Mouse (Mus musculus): ENCODE results near the gene Tpi1.

DNA sequence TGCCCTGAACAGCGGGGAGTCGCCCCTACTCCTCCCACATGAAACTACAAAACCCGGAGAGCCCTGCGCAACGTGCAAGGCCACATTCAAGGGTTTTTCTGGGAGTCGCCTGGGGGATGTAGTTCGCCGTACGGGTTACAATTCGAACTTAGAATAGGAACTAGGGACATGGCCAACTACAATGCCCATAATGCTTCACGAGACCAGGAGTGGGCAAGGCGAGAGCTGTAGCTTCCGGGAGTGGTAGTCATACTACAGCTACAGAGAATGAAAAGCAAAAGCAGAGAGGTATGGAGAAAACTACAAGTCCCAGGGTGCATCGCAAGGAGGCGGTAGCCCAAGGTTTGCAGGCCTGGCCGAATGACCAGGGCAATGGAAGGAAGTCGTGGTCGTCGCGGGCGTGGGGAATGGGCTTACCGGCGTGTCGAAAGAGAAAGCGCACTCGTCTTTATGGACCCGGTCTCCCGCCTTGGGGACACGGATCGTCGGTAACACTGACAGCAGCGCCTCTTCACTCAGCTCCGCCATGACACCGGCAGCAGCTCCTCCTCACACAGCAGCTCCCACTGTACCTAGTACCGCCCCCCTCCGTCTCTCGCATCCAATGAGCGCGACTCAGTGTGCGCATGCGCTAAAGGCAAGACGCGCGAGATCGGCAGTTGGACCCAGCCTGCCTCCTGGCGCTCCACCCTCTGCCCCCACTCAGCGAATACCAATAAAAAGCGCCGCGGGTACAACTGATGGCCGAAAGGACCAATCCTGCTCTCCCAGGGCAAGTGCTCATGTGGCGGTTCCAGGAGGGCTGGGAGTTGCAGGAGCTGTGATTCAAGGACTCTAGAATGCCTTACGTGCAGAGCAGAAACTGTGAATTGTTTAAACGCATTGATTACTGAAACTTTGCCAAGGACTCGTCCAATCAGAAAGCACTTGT, 15.0 kb upstream of the Tpi1 start, which contains the start of the genes Usp5 and Cdca3:
- TF ChIP-seq ZNF384 (IDR thresholded peaks at IDR 0.05; ENCODE audit: low read depth, low read length) (no peak), ZC3H11A (IDR thresholded peaks at IDR 0.05; ENCODE audit: borderline replicate concordance, low read depth, low read length) (no peak), CHD2 (IDR thresholded peaks at IDR 0.05; ENCODE audit: low read depth, low read length) (peak; percentile 89)
